Mouse (Mus musculus) hindlimb bud, embryonic 11.5 days (tissue): Measurements from ENCODE around the gene Tbrg1.

Experiments
- DNase-seq: peaks from one replicate; pipeline ENCODE4 v3.0.0-alpha.2; 2012; ENCODE audit warnings: low read depth, low spot score; ENCODE audit errors: extremely low spot score

Gene Tbrg1

DNA sequence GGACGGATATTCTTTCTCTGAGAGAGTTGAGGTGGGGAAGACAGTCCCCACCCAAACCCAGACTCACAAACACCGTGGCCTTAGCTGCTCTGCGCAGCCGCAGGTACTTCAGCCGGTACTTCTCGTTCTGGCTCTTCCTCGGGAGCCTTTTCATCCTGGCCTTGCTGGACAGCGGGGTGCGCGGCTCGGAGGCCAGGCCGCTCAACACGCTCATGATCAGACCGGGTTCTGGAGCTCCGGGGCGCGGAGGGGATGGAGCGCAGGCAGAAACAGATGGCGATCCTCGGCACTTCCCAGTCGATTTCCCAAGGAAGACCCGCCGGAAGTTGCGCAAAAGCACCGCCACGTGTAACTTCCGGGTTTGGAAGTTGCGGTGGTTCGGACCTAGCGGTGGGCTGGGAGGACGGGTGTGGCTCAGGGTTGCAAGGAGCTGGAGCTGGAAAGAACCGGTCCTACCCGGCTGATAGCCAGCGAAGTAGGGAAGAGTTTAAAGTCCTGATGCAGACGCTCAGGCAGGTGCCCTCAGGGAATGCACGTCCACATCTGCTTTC, at the start of gene Tbrg1:
Gene Tbrg1 (minus strand): TSS at position 382 of the 551 bp plus-strand sequence.
- DNase-seq: peak; percentile 73

DNA sequence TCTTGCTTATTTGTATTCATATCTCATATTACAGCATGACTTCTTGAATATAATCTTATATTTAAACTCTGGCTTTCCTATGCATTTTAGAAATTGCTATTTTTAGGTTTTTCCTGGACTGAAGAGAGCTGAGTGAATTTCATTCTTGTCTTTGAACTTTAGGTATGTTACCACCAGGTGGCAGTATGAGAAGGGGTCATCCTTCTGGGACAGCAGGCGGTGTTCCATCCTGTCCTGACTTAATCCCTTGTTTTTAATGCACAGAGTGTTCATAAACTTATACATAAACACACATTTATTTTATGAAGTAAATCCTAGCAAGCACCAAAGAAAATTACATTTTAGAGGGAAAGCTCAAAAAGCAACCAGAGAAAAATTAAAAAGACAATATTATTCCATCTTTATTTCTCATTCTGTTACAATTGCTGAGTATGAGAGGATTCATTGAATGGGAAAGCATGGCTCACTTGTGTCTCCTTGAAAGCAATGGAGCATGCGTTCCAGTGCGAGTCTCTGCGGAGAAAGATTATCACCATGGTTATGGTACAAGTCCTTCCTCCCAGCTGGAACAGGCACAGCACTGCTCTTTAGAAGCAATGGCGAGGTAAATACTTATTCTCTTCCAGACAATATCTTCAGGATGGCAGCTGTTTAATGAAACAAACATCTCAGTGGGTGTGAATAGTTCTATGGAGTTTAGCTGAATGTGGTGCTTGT, 33.0 kb upstream of the Tbrg1 start:
- peak; percentile 18 for DNase-seq

DNA sequence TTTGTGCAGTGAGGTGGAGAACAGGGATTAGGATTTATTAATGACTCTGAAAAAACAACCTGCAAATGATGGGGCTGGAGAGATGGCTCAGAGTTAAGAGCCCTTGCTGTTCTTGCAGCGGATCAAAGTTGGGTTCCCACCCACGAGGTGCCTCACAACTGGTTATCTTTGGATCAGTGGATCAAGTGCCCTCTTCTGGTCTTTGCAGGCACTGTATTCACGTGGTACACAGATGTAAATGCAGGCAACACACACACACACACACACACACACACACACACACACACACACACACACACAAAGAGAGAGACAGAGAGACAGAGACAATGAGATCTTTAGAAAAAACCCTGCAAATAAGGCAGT, 30.8 kb upstream of the Tbrg1 start:
- DNase-seq: no peak

DNA sequence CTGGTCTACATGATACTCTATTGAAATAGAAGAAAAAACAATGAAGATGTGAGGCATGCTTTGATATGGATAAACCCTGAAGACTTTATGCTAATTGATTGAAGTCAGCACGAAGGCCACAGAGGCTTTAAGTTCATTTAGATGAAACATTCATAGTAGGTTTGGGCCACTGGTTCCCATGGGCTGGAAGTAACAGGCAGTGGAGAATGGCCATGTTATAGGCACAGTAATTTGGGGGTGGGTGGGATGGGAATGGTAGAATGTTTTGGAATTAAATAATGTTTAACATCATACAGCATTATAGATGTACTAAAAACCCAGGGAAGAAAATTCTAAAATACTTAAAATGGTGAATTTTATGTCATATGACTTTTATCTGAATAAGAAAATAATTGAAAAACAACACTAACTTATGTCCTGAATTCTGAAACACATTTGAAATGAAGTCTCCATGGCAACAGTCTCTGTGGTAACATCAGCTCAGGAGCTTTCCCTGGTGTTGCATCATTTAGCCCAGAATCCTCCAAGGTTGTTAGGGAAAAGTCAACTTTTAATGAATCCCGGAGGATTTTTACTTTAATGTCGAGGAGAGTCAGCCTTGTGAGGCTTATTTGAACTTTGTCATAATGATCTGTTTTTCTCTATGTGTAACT, 30.3 kb upstream of the Tbrg1 start:
- DNase-seq: no peak

DNA sequence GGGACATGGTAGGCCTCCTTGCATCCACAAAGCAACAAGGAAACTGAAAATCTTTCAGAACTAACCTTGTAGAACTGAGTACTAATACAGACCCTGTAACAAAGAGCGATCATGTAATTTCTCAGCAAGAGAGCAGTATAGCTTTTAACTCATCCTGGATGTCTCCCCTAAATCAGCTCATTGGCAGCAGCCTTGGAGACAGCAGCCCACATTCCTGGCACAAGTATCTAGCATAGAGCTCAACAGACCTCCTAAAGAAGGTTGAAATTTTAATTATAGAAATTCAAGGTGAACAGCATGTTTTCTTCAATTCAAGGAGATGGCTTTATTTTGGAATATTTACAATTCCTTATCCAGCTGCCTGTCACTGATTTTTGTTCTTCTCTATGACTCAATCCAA, 24.0 kb upstream of the Tbrg1 start:
- DNase-seq: no peak

DNA sequence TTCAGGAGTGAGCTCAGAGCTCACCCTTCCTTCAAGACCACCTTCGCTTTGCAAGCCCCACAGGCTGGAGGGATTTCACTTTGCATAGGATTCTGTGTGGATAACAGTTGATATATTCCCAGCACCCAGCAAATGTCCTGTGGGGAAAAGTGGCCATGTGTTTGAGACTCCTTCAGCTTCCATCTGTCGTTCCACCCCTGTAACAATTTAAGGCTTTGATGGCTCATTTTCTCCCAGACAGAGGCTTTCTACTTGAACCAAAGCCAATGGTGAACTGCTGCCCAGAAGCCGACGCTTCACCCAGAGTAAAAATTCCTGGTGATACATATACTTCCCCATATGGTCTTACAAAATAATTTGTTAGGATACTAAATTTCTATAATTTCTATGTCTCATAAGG, 18.2 kb upstream of the Tbrg1 start:
- DNase-seq: no peak

DNA sequence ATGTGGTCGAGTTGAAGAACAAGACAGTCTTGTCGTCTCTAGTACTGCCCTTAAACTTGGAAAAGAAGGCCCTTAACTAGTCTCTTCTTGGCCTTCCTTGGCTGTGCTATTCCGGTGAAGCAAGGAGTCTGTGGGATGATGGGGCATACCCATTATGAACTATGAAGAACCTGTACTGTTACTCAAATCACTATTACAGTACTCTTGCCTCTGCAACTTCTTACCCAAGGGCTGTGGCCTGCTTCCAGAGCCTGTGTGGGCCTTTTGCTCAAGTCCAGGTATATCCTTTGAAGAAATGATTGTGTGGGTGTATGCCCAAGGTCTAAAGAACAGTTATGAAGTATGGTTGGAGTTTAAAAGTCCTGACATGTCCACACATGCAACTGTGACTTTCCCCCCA, 13.1 kb upstream of the Tbrg1 start:
- no peak for DNase-seq

DNA sequence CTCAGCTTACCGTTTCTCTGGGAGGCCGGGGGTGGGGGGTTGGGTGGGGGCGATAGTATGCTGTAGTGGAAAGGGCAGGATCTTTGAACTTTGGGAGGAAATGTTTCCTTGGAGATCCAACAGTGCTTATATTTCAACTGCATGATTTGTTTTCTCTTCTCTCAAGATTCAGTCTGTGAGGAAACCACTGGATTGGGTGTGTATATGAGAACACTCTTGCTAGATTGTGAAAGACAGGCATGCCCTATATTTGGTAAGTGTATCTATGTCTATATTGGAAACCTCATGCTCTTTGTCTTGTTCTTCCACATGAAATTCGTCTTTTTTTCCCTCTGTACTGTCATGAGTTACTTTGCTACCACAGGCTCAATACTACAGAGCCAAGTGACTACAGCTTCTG, 12.6 kb upstream of the Tbrg1 start:
- no peak for DNase-seq

DNA sequence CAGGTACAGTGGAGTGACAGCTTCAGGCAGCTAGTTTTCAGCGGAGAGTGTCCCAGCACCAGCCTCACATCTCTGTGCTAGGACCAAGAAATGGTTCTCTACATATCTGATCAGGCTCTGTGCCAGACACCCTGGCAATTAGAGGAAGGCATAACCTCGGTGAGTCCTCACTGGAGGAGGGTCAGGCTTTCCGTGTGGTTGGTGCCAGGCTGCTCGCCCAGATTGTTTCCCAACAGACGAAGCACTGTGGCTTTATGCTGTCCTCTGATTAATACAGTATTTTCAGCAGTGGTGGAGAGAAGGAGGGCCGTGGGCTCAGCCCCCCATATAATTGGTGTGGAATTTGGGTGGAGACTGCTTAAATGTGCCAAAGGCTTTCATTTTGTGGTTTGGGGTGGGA, 12.0 kb upstream of the Tbrg1 start, which contains the start of gene Panx3:
Gene Panx3 (minus strand): TSS at position 121 of the 400 bp plus-strand sequence.
- DNase-seq: no peak

DNA sequence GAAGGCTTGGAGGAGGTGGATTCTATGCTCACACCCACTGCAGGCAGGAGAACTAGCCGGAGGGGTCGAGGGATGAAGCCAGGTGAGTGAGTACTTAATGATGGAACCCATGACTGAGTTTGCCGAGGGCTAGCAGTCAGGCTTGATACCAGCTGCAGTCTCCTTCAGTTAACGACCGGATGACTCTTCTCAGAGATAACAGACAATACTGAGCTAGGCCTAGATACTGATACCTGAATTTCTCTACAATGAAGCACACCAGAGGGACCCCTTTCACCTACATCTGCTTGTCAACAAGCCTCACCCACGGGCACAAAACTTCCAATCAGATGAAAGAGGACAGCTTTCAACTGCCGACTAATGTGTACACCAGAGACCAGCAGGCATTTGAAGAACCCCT, 8.9 kb upstream of the Tbrg1 start:
- no peak for DNase-seq

DNA sequence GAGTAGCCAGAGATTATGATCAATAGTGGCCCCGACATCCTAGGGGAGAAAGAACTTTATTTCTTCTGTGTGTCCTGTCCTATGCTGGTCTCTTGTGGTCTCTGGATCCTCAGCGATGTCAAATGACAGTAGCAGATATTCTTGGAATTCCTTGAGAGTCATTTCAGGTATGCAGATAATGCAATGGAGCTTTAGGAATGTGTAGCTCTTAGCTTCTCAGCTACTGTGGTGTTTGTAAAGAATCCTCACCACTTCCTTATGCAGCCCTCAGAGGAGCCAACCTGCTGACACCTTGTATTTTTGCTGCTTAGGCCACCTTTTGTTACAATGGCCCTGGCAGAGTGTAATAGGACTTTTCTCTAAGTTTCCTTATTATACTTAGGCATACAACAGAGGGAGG, 7.5 kb upstream of the Tbrg1 start:
- DNase-seq: no peak

DNA sequence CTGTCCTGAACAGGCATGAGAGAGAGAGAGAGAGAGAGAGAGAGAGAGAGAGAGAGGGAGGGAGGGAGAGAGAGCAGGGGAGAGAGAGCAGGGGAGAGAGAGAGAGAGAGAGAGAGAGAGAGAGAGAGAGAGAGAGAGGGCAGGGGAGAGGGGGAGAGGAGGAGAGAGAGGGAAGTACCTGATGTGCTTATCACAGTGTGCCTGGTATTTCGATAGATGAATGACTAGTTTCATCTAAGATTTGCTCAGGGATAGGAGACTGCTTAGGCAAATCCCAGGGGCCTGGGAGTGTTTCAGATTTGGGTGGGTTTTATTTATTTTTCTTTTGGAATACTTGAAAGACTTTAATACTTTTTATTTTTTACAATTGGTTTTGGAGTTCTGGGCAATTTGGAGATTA, 6.1 kb upstream of the Tbrg1 start:
- DNase-seq: no peak

DNA sequence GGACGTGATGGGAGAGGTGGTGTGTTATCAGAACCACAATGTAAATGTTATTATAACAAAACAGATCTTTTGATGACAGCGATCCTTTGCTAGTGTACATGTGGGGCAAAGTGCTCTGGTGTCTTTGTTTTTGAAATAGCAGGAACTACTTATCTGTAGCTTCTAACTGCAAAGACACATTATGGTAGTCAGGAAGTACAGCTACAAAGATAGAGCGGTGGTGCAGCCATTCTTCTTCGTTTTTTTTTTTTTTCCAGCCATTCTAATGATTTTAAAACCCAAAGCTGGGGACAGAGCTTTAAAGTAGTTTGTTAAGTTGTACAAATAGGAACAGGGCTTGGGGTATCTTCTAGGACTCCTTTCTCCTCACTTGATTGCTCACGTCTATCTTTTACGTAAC, 2.3 kb upstream of the Tbrg1 start:
- DNase-seq: no peak

DNA sequence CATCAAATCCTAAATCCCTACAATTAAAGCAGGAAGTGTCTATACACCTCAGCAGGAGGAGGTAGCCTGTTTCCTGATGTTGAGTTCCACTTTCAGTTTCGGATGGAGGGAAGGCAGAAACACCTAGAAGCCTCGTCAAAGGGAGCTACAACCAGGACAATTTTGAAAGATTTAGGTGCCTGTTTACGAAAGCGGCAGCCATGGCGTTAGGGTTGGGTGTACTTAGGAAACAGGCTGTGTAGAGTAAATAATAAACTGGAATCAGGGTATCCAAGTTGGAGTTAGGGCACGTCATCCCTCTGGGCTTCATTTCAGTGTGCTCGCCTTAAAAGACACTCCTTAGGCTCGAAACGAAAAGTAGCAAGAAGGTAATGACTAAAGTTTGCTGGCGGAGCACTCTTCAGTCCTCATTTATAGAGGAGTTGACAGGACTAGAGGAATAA, 652 bp downstream of the Tbrg1 start:
- no peak for DNase-seq

DNA sequence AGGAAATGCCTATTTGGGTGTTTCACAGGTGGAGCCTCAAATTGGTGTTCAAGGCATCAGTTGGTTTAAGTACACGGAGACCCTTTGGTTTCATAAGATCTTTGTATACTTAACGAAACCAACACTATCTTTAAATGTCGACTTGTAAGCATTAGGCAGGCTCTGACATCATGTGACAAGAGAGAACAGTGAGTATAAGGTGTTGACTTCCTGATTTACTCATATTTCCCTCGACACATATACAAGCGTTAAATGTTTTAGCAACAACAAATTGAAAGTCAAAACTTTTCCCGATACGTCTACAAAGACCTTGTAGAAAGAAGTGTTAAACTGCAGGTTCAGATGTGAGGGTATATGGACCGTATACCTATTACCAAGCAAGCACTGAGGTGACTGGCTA, 1.2 kb downstream of the Tbrg1 start:
- no peak for DNase-seq

DNA sequence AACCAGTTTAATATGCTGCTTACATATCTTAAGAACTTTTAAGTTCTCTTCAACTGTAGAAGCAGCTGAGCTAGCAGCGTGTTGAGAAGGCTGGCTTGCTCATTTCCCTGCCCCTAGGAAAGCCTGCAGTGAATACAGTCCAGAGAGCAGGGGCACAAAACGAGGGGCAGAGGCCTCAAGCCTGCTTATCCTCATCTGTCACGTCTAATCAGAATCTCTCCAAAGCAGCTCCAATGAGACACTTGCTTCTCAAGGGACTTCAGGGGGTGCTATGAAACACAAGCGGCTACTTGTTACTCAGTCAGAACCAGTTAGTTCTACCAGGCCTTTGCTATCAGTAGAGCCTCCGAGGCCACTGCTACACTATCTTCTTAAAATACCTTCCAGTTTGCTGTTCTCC, 3.3 kb downstream of the Tbrg1 start:
- DNase-seq: no peak

DNA sequence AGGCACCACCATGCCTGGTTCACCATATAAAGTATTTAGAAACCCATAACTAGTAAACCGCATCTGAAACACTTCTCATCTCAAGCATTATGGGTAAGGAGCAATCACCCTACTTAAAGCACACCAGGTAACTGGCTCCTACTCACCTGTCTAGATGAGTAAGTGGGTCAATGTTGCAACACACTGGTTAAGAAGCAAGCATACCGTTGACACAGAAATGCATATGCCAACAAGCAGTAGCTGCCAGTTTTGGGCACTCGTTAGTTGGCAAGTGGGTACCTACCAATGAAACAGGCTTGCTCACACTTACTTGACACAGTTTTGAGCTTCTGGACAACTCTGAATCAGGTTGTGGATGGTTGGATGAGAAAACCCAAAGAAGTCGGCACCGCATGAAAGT, 6.5 kb downstream of the Tbrg1 start:
- no peak for DNase-seq

DNA sequence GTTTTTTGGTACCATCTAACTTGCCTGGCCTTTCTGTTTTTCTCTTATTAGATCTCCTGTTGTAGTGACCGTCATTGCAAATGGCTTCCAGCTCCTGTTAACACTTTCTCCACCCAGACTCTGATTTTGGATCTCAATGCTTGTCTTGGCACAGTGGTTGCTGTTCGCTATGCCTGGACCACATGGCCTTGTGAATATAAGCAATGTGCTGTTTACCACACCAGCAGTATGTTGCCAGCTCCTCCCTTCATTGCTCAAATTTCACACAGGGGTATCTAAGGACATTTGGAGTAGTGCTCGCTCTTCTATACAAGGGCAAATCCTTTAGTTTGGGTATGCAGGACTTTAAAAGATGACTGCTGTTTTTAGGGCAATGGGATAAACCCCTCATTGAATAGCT, 10.9 kb downstream of the Tbrg1 start:
- DNase-seq: no peak

DNA sequence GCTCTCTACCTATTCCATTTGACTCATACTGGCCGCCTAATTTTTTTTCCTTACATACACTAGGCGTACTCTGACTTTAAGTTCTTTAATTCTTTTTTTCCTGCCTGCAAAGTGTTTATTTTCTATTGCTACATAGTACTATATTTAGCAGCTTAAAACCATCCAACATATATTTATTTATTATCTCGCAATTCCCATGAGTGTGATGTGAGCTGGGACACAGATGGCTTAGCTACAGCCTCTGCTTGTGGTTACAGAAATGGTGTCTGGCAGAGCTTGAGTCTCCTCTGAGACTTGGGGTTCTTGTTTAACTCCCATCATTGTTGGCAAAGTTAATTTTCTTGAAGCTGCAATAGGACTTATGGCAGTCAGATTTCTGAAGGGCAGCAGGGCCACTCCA, 18.4 kb downstream of the Tbrg1 start:
- DNase-seq: no peak

DNA sequence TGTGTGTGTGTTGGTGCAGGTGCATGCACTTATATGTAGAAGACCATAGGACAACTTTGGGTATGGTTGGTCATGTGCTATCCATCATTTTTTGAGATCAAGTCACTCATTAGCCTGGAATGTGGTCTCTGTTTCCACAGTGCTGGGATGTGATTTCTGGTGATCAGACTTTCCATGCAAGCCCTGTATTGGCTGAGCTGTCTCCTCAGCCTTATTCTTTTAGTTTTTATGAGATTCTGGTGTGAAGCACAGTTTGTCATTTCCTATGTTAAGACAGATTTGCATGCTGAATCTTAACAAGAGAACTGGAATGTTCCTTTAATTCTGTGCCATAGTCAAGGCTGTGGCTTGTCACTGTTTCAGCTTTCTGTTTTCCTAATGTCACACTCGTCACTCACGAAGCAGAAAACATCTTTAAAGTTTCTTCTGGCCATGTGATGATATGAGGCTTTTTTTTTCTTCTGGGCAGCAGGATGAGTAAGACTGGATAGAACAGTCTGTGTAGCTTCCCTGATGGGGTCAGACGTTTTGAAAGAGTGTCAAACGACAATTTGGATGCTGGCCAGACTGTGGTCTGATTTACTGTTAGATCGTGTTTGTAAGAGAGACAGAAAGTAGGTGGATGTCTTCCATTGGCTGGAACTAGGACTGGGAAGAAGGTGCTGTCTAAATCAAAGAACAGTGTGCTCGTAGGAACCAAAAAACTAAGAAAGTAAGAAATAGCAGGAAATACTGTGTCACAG, 20.1 kb downstream of the Tbrg1 start:
- no peak for DNase-seq

DNA sequence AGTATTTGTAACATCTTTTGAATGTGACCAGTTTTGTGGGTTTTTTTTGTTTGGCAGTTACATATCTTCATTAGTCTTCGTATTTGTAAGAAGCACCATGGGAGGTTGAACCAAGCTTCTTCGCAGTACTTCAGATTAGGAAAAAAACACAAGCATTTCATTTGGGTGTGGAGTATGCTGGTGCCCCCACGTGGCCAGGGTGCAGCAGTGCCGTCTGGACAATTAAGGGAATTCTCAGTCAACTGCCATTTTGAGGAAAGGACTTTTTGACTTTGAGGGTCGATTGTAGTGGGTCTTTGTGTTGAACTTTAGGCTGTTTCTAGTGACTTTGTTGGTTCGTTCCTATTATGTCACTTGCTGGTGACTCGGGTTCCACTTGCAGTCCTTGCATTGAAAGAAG, 20.8 kb downstream of the Tbrg1 start:
- no peak for DNase-seq

DNA sequence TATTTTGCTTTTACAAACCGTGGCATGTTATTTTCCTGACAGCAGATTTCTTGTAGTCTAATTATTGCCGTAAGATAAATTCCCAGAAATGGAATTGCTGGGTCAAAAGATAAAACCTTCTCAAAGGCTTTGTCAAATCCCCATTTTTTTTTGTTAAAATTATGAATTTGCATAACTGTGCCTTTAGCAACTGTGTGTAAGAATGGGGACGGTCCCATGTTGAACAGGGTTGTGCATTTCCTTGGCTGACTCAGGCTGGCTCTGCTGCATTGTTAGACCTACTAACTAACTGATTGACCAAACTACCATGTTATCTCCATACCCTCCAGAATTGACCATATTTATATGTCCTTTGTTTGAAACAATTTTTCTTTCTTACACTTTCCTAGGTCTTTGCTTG, 22.8 kb downstream of the Tbrg1 start:
- no peak for DNase-seq
